Mouse (Mus musculus) spleen, adult 2 months (tissue): ENCODE results near the gene Snrpb2. TPM values are rescaled to one million over a fixed set of nuclear protein-coding genes. Genes with fewer than 3 reads are reported as not detected.

Experiments
- DNase-seq, 2 experiments: peaks; one replicate each; pipeline versions ENCODE4 v3.0.0 to v3.0.0-alpha.2; 2012 to 2021; ENCODE audit warnings: low spot score in 2 of 2, low read depth in 1 of 2
- H3K27ac ChIP-seq: fragments of 200-500 bp; 2 replicates; pipeline ENCODE4 v1.5.1; 2012; ENCODE audit warnings: low read length, inconsistent platforms; ENCODE audit not compliant: insufficient read depth
- H3K27me3 ChIP-seq: fragments of 200-500 bp; 2 replicates; pipeline ENCODE4 v1.6.1; 2012; ENCODE audit warnings: mild to moderate bottlenecking, moderate library complexity, low read length, inconsistent platforms; ENCODE audit not compliant: control insufficient read depth, insufficient read depth
- H3K36me3 ChIP-seq: fragments of 200-500 bp; 2 replicates; pipeline ENCODE4 v1.6.1; 2012; ENCODE audit warnings: mild to moderate bottlenecking, low read length, inconsistent platforms; ENCODE audit not compliant: control insufficient read depth, insufficient read depth
- H3K4me1 ChIP-seq: fragments of 200-500 bp; 2 replicates; pipeline ENCODE4 v1.6.1; 2011; ENCODE audit warnings: inconsistent platforms; ENCODE audit not compliant: control insufficient read depth, insufficient read depth, insufficient read length
- H3K4me3 ChIP-seq: fragments of 200-500 bp; 2 replicates; pipeline ENCODE4 v1.5.1; 2011; ENCODE audit warnings: mild to moderate bottlenecking, inconsistent platforms; ENCODE audit not compliant: insufficient read depth, insufficient read length; ENCODE audit errors: extremely low read depth
- CTCF ChIP-seq: fragments of 200-500 bp; IDR thresholded peaks from 2 replicates; pipeline ENCODE4 v1.5.1; 2011; ENCODE audit warnings: mild to moderate bottlenecking, inconsistent platforms; ENCODE audit not compliant: insufficient read depth, insufficient read length, insufficient replicate concordance; ENCODE audit errors: extremely low read depth
- POLR2A ChIP-seq: fragments of 200-500 bp; IDR thresholded peaks from 2 replicates; pipeline ENCODE4 v1.6.1; 2011; ENCODE audit warnings: low read depth, low read length, inconsistent platforms
- WGBS: fragments of 180-500 bp; shearing (Covaris S2); methylation state at CpG from one replicate; pipeline ENCODE4 v1.1.7; 2018; 5-methylcytosine and 5-hydroxymethylcytosine counted together
- polyA plus RNA-seq: library from polyadenylated mRNA; depleted of rRNA; stranded (reverse); fragments of >200 nt; gene quantifications from 2 replicates; pipeline ENCODE4 v1.2.3, GENCODE M21; 2012; rRNA removed

Gene Snrpb2
- 1.7 and 2.0 TPM in 2 replicates for polyA plus RNA-seq

DNA sequence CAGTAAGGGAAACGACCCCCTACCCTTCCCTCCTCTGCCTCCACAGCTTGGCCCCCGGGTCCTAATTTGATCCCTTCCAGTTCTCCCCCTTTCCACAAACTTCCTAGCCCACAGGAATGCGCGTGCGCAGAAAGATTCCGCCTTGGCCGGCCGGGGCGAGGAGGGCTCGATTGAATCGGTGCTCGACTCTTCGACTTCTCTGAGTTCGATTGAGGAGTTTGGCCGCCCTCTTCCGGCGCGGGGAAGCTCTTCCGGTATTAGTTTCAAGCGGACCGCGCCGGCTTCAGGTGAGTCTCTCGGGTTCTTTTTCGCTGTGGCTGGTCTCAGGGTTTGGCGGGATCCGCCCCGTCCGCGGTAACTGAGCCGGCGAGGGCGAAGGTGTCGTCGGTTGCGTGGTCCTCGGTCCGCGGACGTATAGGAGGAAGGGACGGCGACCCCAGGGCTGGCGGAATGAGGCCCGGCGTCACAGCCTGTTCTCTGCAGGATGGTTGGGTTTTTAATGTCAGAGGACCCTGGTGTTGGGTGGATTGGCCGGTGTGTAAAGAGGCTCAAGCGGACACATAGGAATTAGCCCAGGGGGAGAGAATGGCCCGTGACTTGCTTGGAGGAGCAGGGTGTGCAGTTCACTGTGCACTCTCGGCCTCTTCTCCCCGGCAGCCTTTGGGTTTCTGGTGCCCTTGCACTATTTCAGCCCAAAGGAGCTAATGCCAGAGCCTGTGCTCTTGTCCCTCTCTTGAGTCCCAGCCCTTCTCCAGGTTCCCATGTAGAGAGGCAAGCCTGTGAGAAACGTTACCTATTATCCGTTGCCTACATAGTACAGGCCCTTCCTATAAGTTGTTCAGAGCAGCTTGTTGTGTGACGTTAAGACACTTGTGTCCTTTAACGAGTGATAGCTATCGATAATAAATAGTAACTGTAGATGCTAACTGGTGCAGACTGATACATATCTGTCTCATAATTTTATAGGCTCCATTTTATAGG, at the start of gene Snrpb2:
Gene Snrpb2, plus strand, starts transcription at position 228 of the 981 bp plus-strand sequence.
- Histone ChIP-seq H3K27me3 (no peaks in the 10 kb centered on the region), H3K27ac (no peak within 1 kb of the TSS), H3K36me3 (peaks cover 3% of the 10 kb centered on the region; the same call in 1 of the 2 replicates), H3K4me3 (peak within 1 kb of the TSS; percentile 97), H3K4me1 (peaks cover 3% of the 10 kb centered on the region; the same call in 1 of the 2 replicates)
- no peak; the same call in 1 of the 2 replicates for TF ChIP-seq POLR2A
- peak; percentile 6; the same call in 1 of the 2 replicates for TF ChIP-seq CTCF
- peak; percentile 73 to 80 for DNase-seq
- WGBS, result under 1% methylated on average over 55 of the region's 55 CpGs

DNA sequence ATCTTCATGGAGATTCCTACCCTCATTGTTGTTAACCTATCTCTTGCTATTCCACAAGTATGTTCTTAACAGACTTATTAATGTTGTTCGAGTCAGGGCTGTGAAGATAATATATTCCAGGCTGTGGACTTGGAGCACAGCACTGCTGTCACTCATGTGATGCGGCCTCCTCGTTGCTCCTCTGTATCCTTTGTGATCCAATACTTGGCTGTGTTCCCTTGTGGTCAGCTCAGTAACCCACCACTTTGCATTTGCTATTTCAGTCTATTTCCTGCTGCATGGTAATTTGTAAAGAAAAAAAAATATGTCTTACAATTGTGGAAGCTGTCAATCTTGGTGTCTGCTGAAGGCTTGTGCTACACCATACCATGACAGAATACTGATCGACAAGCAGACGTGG, 49.8 kb upstream of the Snrpb2 start:
- no peaks in the 10 kb centered on the region for H3K27me3 ChIP-seq
- DNase-seq, result no peak
- H3K27ac ChIP-seq, result no peak overlapping the region
- 26% methylated on average over 5 of the region's 5 CpGs for WGBS
- H3K4me3 ChIP-seq, result no peak overlapping the region
- no peaks in the 10 kb centered on the region for H3K4me1 ChIP-seq
- TF ChIP-seq POLR2A (no peak), CTCF (no peak)
- H3K36me3 ChIP-seq, result no peaks in the 10 kb centered on the region

DNA sequence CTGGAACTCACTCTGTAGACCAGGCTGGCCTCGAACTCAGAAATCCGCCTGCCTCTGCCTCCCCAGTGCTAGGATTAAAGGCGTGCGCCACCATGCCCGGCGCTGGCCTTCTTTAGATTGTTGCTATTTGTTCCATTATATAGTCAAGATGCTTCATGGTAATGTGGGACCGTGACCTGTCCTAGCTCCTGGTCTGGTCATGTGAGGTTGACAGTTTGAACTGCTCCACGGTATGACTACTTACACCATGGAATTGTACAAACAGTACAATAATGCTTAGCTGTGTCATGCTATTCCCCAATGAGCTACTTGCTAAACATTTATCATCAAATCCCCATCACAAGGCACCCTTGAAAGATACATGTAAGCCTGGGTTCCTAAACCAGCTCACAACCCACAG, 44.8 kb upstream of the Snrpb2 start:
- TF ChIP-seq CTCF (no peak), POLR2A (no peak)
- Histone ChIP-seq H3K4me3 (no peak overlapping the region), H3K36me3 (no peaks in the 10 kb centered on the region), H3K4me1 (no peaks in the 10 kb centered on the region), H3K27ac (no peak overlapping the region), H3K27me3 (no peaks in the 10 kb centered on the region)
- 95% methylated on average over 6 of the region's 8 CpGs for WGBS
- DNase-seq, result no peak

DNA sequence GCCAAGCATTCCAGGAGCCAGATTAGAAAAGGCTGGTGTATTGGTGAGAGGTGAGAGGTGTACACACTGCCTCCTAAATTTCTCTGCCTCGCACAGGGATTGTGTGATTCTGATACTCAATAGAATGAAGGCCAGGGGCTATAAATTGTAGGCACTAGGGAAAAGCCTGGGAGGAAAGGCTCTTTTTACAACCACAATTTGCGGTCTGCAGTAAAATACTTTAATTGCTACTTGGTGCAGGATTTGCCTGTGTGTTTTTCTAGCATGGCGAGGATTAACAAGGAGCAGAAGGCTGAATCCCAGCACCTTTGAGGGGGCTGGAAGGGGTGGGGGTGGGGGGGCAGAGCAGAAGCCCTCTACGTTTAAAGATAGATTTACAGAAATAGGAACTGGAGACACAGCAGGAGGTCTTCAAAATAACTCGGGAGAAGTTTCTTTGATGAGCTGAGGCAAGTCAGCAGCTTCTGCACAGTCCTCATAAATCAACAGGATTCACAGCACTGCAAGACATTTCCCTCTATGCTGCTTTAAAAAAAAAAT, 44.2 kb upstream of the Snrpb2 start:
- WGBS, result 32% methylated on average over 5 of the region's 5 CpGs

DNA sequence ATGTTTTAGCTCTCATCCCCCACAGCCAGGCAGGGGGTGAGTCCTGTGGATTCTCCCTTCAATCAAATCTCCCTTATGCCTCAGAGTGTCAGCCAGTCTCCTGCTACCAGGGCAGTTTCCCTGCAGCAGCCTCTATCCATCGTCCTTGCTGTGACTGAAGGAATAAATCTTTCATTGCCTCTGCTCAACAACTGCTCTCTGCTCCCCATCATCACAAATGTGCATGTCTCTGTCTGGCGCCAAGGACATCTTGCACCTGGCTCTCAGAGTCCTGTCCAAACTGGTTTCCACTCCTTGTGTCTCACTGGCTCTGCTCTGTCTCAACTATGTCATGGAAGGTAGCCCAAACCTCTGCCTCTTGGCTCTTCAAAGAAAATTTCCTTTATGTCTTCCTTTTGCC, 43.1 kb upstream of the Snrpb2 start:
- Histone ChIP-seq H3K4me3 (no peak overlapping the region), H3K4me1 (no peaks in the 10 kb centered on the region), H3K27ac (no peak overlapping the region), H3K27me3 (no peaks in the 10 kb centered on the region), H3K36me3 (no peaks in the 10 kb centered on the region)
- WGBS, result 69% methylated on average over 2 of the region's 2 CpGs
- no peak for TF ChIP-seq POLR2A
- TF ChIP-seq CTCF, result no peak
- no peak for DNase-seq

More for the DNA sequence above, 44.2 kb upstream of the Snrpb2 start:
- no peaks in the 10 kb centered on the region for H3K36me3 ChIP-seq
- no peaks in the 10 kb centered on the region for H3K27me3 ChIP-seq
- H3K4me1 ChIP-seq, result no peaks in the 10 kb centered on the region
- no peak overlapping the region for H3K27ac ChIP-seq
- no peak overlapping the region for H3K4me3 ChIP-seq
- no peak for DNase-seq
- TF ChIP-seq CTCF (no peak), POLR2A (no peak)

DNA sequence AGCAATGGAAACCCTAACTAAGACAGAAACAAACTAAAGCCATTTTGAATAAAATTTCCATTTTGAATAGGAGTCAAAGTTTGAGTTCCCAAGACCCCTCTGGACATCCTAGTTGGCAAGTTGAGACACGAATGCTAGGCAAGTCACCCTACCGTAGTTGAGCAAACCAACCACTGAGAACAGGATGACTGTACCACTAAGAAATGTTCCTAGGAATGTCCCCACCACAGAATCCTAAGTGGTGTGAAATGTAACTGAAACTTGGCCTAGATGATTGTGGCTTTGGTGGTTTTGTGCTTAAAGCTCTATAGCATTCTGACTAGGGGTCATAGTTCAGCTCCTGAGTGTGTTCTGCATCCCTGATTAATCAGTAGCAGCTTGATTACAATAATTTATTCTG, 39.5 kb upstream of the Snrpb2 start:
- Histone ChIP-seq H3K27ac (no peak overlapping the region), H3K36me3 (no peaks in the 10 kb centered on the region), H3K27me3 (no peaks in the 10 kb centered on the region), H3K4me3 (no peak overlapping the region), H3K4me1 (no peaks in the 10 kb centered on the region)
- no peak for DNase-seq
- WGBS, result 83% methylated on average over 2 of the region's 2 CpGs
- no peak for TF ChIP-seq POLR2A
- no peak for TF ChIP-seq CTCF
